Mouse (Mus musculus): Measurements from ENCODE around the gene Prss35.

GRCm38 (mm10) chr9:86800600-86801163, 57.2 kb downstream of the Prss35 start:
- TF ChIP-seq E2F4 (IDR thresholded peaks at IDR 0.05; ENCODE audit: insufficient read depth): no peak
- TF ChIP-seq USF1 (IDR thresholded peaks at IDR 0.05; ENCODE audit: low read depth): no peak
- no peak for TF ChIP-seq MAX (IDR thresholded peaks at IDR 0.05; ENCODE audit: low read depth)
- TF ChIP-seq MYOG (IDR thresholded peaks at IDR 0.05; ENCODE audit: control insufficient read depth in 1 of 3, insufficient read depth in 1 of 3, insufficient read length in 2 of 3, low read depth in 2 of 3): no peak
- TF ChIP-seq POLR2A (IDR thresholded peaks at IDR 0.05; ENCODE audit: insufficient read length, low read depth): no peak
- TF ChIP-seq CEBPB (IDR thresholded peaks at IDR 0.05; ENCODE audit: insufficient read depth, poor library complexity, severe bottlenecking): no peak

Data from myocyte (in vitro differentiated cells).